Mouse (Mus musculus) spleen, adult 12 weeks (tissue): ENCODE results near the gene Atp2c2.
A peak's percentile ranks its signal among the peaks of the same experiment; 100 is the strongest.

ENCODE experiments used
- DNase-seq: peaks from one replicate; pipeline ENCODE4 v3.0.0; 2022; ENCODE audit warnings: low spot score

Gene Atp2c2

GRCm38 (mm10) chr8:119743291-119744026 lies 43.6 kb downstream of the Atp2c2 start:
- DNase-seq, result no peak

GRCm38 (mm10) chr8:119744604-119745003 lies 44.8 kb downstream of the Atp2c2 start:
- no peak for DNase-seq

GRCm38 (mm10) chr8:119755238-119756146 lies 55.7 kb downstream of the Atp2c2 start:
- no peak for DNase-seq

- no peak for DNase-seq
Observed at GRCm38 (mm10) chr8:119756147-119756461, 56.3 kb downstream of the Atp2c2 start.

- no peak for DNase-seq
Observed at GRCm38 (mm10) chr8:119756538-119756937, 56.7 kb downstream of the Atp2c2 start.

GRCm38 (mm10) chr8:119761692-119762091 lies 61.9 kb downstream of the Atp2c2 start:
- DNase-seq, result no peak

GRCm38 (mm10) chr8:119762226-119763220 lies 62.7 kb downstream of the Atp2c2 start:
- DNase-seq, result no peak

GRCm38 (mm10) chr8:119765311-119765710 lies 65.5 kb downstream of the Atp2c2 start:
- DNase-seq, result no peak

GRCm38 (mm10) chr8:119765761-119766444 lies 66.1 kb downstream of the Atp2c2 start:
- no peak for DNase-seq

- no peak for DNase-seq
Observed at GRCm38 (mm10) chr8:119776668-119777245, 76.9 kb downstream of the Atp2c2 start.

- no peak for DNase-seq
Observed at GRCm38 (mm10) chr8:119777765-119778164, 78.0 kb downstream of the Atp2c2 start.

GRCm38 (mm10) chr8:119778263-119778662 lies 78.5 kb downstream of the Atp2c2 start, which contains the start of gene Tldc1:
Gene Tldc1, minus strand, starts transcription at chr8:119778416.
- DNase-seq, result peak; percentile 98

GRCm38 (mm10) chr8:119779013-119779737 lies 79.4 kb downstream of the Atp2c2 start:
- peak; percentile 65 for DNase-seq

GRCm38 (mm10) chr8:119780402-119781049 lies 80.7 kb downstream of the Atp2c2 start:
- no peak for DNase-seq

GRCm38 (mm10) chr8:119781086-119781840 lies 81.5 kb downstream of the Atp2c2 start:
- DNase-seq, result no peak

GRCm38 (mm10) chr8:119782715-119783114 lies 82.9 kb downstream of the Atp2c2 start:
- peak; percentile 54 for DNase-seq

- DNase-seq, result no peak
Observed at GRCm38 (mm10) chr8:119783579-119783978, 83.8 kb downstream of the Atp2c2 start.

GRCm38 (mm10) chr8:119784141-119784574 lies 84.3 kb downstream of the Atp2c2 start:
- DNase-seq, result peak; percentile 56

- DNase-seq, result no peak
Observed at GRCm38 (mm10) chr8:119784676-119785075, 84.9 kb downstream of the Atp2c2 start.
